Mouse (Mus musculus): ENCODE results near the gene Slc35e1.

GRCm38 (mm10) chr8:72512648-72513047 lies 20.2 kb upstream of the Slc35e1 start:
- TF ChIP-seq CTCF (IDR thresholded peaks at IDR 0.05; ENCODE audit: low read depth, low read length), result no peak
- TF ChIP-seq POLR2A (IDR thresholded peaks at IDR 0.05; ENCODE audit: insufficient read depth, low read length), result no peak
- TF ChIP-seq EP300 (IDR thresholded peaks at IDR 0.05; ENCODE audit: insufficient read depth, low read depth, low read length), result no peak
